Mouse (Mus musculus): ENCODE data around the gene Trim15.
A peak's percentile ranks its signal among the peaks of the same experiment; 100 is the strongest.

DNA sequence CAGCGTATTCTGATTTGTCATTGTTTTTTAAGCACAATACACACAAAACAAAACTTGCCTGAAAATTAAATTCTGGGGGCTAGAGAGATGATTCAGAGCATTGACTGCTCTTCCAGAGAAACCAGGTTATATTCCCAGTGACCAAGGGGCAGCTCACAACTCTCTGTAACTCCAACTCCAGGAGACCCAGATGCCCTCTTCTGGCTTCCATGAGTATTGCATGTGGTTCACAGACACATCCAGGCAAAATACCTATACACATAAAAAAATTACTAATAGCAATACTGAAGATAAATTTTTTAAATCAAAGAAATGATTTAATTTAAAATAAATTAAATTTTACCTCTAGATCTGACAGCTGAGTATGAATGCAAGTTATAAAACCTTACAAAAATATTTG lies 29.6 kb upstream of the Trim15 start:
- TF ChIP-seq CTCF (IDR thresholded peaks at IDR 0.05; ENCODE audit: extremely low read depth, insufficient read length, insufficient replicate concordance, low read depth, low read length) (0 out of 2 replicates have a peak, but pooled peaks have one; percentile 28), POLR2A (IDR thresholded peaks at IDR 0.05; ENCODE audit: low read depth, low read length) (no peak)

Measured in small intestine, adult 2 months (tissue).